Mouse (Mus musculus) hindbrain, embryonic 14.5 days (tissue): Measurements from ENCODE around the gene Zfp263. TPM values are rescaled to one million over a fixed set of nuclear protein-coding genes. Genes with fewer than 3 reads are reported as not detected.

Source experiments
- ATAC-seq: fragments of 200-750 bp; cut with Nextera tagmentation; 2 replicates; pipeline ENCODE4 v1.8.0; 2017; ENCODE audit warnings: moderate number of reproducible peaks, mild to moderate bottlenecking, moderate TSS enrichment, moderate library complexity; ENCODE audit not compliant: low FRiP score
- DNase-seq: peaks from one replicate; pipeline ENCODE4 v3.0.0-alpha.2; 2015; ENCODE audit warnings: low spot score
- H3K27ac ChIP-seq: fragments of 300-500 bp; sonication (generic); 2 replicates; pipeline ENCODE4 v1.5.1; 2014; ENCODE audit warnings: mild to moderate bottlenecking, moderate library complexity
- H3K27me3 ChIP-seq: fragments of 300-500 bp; sonication (generic); 2 replicates; pipeline ENCODE4 v1.6.1; 2014; ENCODE audit warnings: mild to moderate bottlenecking, low read length, mixed read lengths; ENCODE audit not compliant: control insufficient read depth, insufficient read depth
- H3K36me3 ChIP-seq: fragments of 300-500 bp; sonication (generic); replicated peaks from 2 replicates; pipeline ENCODE4 v1.6.1; 2014; ENCODE audit not compliant: control insufficient read depth, insufficient read depth
- H3K4me1 ChIP-seq: fragments of 300-500 bp; sonication (generic); replicated peaks from 2 replicates; pipeline ENCODE4 v1.6.1; 2014; ENCODE audit warnings: antibody characterized with exemption, low read length, mixed read lengths; ENCODE audit not compliant: control insufficient read depth, insufficient read depth
- H3K4me2 ChIP-seq: fragments of 300-500 bp; sonication (generic); replicated peaks from 2 replicates; pipeline ENCODE4 v1.6.1; 2014; ENCODE audit warnings: mild to moderate bottlenecking, moderate library complexity
- H3K4me3 ChIP-seq: fragments of 300-500 bp; sonication (generic); replicated peaks from 2 replicates; pipeline ENCODE4 v1.5.1; 2014; ENCODE audit warnings: mild to moderate bottlenecking, low read length
- H3K9ac ChIP-seq: fragments of 300-500 bp; sonication (generic); 2 replicates; pipeline ENCODE4 v1.6.1; 2014
- H3K9me3 ChIP-seq: fragments of 300-500 bp; sonication (generic); 2 replicates; pipeline ENCODE4 v1.6.1; 2016; ENCODE audit warnings: low read length; ENCODE audit not compliant: control insufficient read depth
- WGBS: fragments of 180-500 bp; shearing (Covaris S2); extraction: QIAGEN DNeasy Blood & Tissue Kit; methylation state at CpG from one replicate; pipeline ENCODE4 v1.1.7; 2014; 5-methylcytosine and 5-hydroxymethylcytosine counted together
- polyA plus RNA-seq: library from polyadenylated mRNA; unstranded; fragments of >200 nt; fragmentation: Nextera tagmentation; extraction: Ambion mirVana; gene quantifications from 2 replicates; pipeline ENCODE4 v1.2.1, GENCODE M21; 2014

Gene Zfp263
- 27.9 and 30.8 TPM in 2 replicates for polyA plus RNA-seq

GRCm38 (mm10) chr16:3743503-3744185 lies at the start of gene Zfp263:
Gene Zfp263 (plus strand): TSS chr16:3744093.
- DNase-seq: peak; percentile 96
- under 1% methylated on average over 42 of the region's 42 CpGs for WGBS

DNA sequence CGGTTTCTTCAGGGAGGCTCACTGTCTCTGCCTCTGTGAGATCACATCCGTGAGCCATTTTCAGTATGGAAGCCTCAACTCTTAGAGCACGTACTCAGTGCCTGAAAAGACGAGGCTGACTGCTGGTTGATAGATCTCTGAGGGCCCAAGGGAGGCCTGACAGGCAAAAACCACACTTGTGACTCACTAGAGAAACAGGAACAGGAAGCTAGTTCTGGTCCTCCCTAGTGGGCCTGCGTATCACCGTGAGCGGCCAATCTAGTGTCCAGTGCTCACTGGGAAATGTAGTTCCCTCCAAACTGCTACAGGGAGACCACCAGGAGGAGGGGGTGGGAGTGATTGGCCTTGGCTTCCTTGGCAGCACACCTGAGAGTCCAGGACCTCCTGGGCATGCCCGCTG lies 44.6 kb upstream of the Zfp263 start:
- Histone ChIP-seq H3K9me3 (no peaks in the 10 kb centered on the region), H3K4me2 (no peak overlapping the region), H3K9ac (no peak overlapping the region), H3K4me3 (no peak overlapping the region), H3K27me3 (no peaks in the 10 kb centered on the region), H3K4me1 (no peaks in the 10 kb centered on the region), H3K27ac (no peak overlapping the region), H3K36me3 (no peaks in the 10 kb centered on the region)
- 85% methylated on average over 8 of the region's 8 CpGs for WGBS
- ATAC-seq: no peak
- DNase-seq: no peak

More at GRCm38 (mm10) chr16:3743503-3744185, at the start of gene Zfp263:
- Histone ChIP-seq H3K36me3 (peaks cover 23% of the 10 kb centered on the region), H3K4me3 (peak within 1 kb of the TSS; percentile 82), H3K4me2 (peak within 1 kb of the TSS; percentile 73), H3K27me3 (no peaks in the 10 kb centered on the region), H3K27ac (peak within 1 kb of the TSS; percentile 90), H3K4me1 (peaks cover 26% of the 10 kb centered on the region), H3K9me3 (peaks cover 8% of the 10 kb centered on the region), H3K9ac (peak within 1 kb of the TSS; percentile 80)
- ATAC-seq: peak; percentile 98

- H3K4me2 ChIP-seq: no peak overlapping the region
- H3K9me3 ChIP-seq: no peaks in the 10 kb centered on the region
- DNase-seq: no peak
- ATAC-seq: no peak
- H3K27me3 ChIP-seq: no peaks in the 10 kb centered on the region
- no peak overlapping the region for H3K9ac ChIP-seq
- 90% methylated on average over 1 of the region's 1 CpGs for WGBS
- no peak overlapping the region for H3K27ac ChIP-seq
- no peaks in the 10 kb centered on the region for H3K36me3 ChIP-seq
- no peak overlapping the region for H3K4me3 ChIP-seq
- no peaks in the 10 kb centered on the region for H3K4me1 ChIP-seq
Observed at GRCm38 (mm10) chr16:3700893-3701292, 43.0 kb upstream of the Zfp263 start.

DNA sequence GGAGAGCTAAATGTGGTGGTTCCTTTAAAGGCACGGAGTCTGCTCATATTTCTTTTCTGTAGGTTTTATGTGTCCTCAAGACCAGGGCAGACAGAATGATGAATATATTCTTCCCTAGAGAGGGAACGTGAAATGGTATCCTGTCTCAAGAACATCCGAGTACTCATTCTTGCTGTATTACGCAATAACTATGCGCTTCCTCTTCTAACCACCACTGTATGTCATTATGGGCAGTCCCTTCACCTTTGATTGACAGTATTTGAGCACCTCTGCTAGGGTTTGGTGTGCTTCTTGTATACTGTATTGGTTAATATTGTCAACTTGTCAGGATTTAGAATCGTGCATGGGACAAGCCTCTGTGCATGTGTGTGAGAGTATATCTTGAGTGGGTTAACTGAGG lies 37.2 kb upstream of the Zfp263 start:
- H3K4me2 ChIP-seq: no peak overlapping the region
- no peak overlapping the region for H3K27ac ChIP-seq
- no peak for ATAC-seq
- no peak for DNase-seq
- no peaks in the 10 kb centered on the region for H3K4me1 ChIP-seq
- no peaks in the 10 kb centered on the region for H3K36me3 ChIP-seq
- WGBS: 89% methylated on average over 6 of the region's 6 CpGs
- no peaks in the 10 kb centered on the region; the same call in 1 of the 2 replicates for H3K9me3 ChIP-seq
- no peaks in the 10 kb centered on the region for H3K27me3 ChIP-seq
- H3K9ac ChIP-seq: no peak overlapping the region
- no peak overlapping the region for H3K4me3 ChIP-seq

GRCm38 (mm10) chr16:3714731-3715130 lies 29.2 kb upstream of the Zfp263 start:
- H3K4me2 ChIP-seq: no peak overlapping the region
- H3K27me3 ChIP-seq: no peaks in the 10 kb centered on the region
- ATAC-seq: no peak
- H3K9me3 ChIP-seq: no peaks in the 10 kb centered on the region; the same call in 1 of the 2 replicates
- H3K9ac ChIP-seq: no peak overlapping the region
- no peak overlapping the region for H3K27ac ChIP-seq
- no peak overlapping the region for H3K4me3 ChIP-seq
- WGBS: 99% methylated on average over 2 of the region's 2 CpGs
- no peak for DNase-seq
- H3K4me1 ChIP-seq: no peaks in the 10 kb centered on the region
- no peaks in the 10 kb centered on the region for H3K36me3 ChIP-seq

DNA sequence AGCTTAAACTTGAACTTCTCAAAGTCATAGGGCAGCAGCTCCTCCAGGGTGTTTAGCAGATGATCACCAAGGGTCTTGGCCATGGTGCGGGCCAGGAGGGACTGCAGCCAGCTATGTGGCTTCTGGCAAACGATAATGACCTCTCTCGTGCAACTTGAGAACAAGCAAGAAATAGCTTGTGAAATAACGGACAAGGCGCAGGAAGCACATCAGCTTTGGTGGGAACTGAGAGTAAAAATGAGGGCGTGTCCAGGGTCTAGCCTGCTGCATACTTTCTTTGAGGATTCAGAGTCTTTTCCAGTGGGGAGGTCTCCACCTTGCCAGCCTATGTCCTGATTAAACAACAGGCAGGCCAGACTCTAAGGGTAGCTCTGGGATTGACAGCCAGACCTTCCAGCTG lies 25.9 kb upstream of the Zfp263 start, which contains the start of gene Mefv:
Gene Mefv (minus strand): TSS at position 118 of the 400 bp plus-strand sequence.
- DNase-seq (no peak), ATAC-seq (no peak)
- no peak within 1 kb of the TSS for H3K27ac ChIP-seq
- H3K9me3 ChIP-seq: no peaks in the 10 kb centered on the region
- H3K27me3 ChIP-seq: no peaks in the 10 kb centered on the region
- H3K36me3 ChIP-seq: no peaks in the 10 kb centered on the region
- no peak within 1 kb of the TSS for H3K9ac ChIP-seq
- no peak within 1 kb of the TSS for H3K4me3 ChIP-seq
- H3K4me2 ChIP-seq: no peak within 1 kb of the TSS
- 89% methylated on average over 6 of the region's 6 CpGs for WGBS
- no peaks in the 10 kb centered on the region for H3K4me1 ChIP-seq

DNA sequence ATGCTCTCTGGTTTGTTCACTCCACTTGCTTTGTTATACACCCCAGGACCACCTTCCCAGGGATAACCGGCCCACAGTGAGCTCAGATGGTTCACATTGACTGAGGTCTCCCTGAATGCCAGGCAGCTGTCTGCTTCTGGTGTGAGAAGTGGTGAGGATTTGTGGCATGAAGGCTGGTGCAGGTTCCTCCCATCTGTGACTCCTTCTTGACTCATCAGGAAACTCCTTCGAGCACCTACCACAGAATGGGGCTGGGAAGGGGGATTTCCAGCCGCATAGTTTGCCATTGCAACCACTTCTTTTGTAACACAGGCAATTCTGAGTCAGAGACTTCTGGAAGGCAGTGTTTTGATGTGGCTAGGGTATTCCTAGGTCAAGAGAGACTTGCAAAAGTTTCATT lies 20.7 kb upstream of the Zfp263 start:
- no peaks in the 10 kb centered on the region for H3K9me3 ChIP-seq
- H3K27me3 ChIP-seq: no peaks in the 10 kb centered on the region
- H3K27ac ChIP-seq: no peak overlapping the region
- no peak overlapping the region for H3K4me3 ChIP-seq
- no peak for DNase-seq
- H3K4me1 ChIP-seq: no peaks in the 10 kb centered on the region
- ATAC-seq: no peak
- H3K9ac ChIP-seq: no peak overlapping the region
- WGBS: 72% methylated on average over 3 of the region's 3 CpGs
- no peak overlapping the region for H3K4me2 ChIP-seq
- no peaks in the 10 kb centered on the region for H3K36me3 ChIP-seq

DNA sequence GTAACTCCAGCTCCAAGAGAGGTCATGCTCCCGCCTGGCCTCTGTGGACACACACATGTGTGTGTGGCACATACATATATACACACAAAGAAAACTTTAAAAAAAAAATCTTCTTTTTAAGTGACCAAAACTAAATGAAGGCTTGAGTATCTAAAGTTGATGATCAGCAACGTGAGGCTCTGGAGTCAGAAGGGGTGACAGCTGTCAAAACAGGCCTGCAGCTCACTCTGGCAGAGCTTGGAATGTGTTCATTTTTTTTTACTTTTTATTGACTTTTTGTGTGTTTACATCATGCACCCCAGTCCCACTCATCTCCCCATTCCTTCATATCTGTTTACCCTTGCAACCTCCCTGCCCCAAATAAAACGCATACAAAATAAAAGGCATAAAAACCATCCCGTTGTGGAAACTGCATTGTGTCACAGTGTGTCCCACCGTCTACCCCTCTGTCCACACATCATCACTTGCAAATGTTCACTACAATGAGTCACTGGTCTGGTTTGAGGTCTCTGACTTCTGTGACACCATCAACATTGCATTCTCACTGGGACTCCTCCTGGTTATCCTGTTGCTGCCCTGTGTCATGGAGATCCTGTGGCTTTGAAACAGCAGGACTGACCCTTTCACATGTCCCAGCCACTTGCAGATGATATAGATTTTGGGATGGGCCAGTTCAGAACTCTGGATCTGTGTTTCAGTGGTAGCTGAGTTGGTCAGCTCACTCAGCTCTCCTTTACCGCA lies 15.7 kb upstream of the Zfp263 start:
- 84% methylated on average over 6 of the region's 6 CpGs for WGBS
- Histone ChIP-seq H3K4me3 (no peak overlapping the region), H3K9me3 (no peaks in the 10 kb centered on the region), H3K9ac (no peak overlapping the region), H3K36me3 (no peaks in the 10 kb centered on the region), H3K27me3 (no peaks in the 10 kb centered on the region), H3K27ac (no peak overlapping the region), H3K4me2 (no peak overlapping the region), H3K4me1 (no peaks in the 10 kb centered on the region)
- ATAC-seq (no peak), DNase-seq (no peak)

GRCm38 (mm10) chr16:3732612-3733011 lies 11.3 kb upstream of the Zfp263 start:
- DNase-seq: no peak
- Histone ChIP-seq H3K9ac (no peak overlapping the region), H3K9me3 (no peaks in the 10 kb centered on the region), H3K4me3 (no peak overlapping the region), H3K27me3 (no peaks in the 10 kb centered on the region), H3K4me1 (no peaks in the 10 kb centered on the region), H3K27ac (no peak overlapping the region), H3K4me2 (no peak overlapping the region), H3K36me3 (no peaks in the 10 kb centered on the region)
- WGBS: 92% methylated on average over 4 of the region's 4 CpGs
- ATAC-seq: no peak
